Mouse (Mus musculus): ENCODE measurements at regions not wholly inside any gene's neighbourhood (a gene's known extent, or its start where the extent isn't known, plus 50 kb on each side); places are given as distances from the start of the nearest gene placed in this dataset.

DNA sequence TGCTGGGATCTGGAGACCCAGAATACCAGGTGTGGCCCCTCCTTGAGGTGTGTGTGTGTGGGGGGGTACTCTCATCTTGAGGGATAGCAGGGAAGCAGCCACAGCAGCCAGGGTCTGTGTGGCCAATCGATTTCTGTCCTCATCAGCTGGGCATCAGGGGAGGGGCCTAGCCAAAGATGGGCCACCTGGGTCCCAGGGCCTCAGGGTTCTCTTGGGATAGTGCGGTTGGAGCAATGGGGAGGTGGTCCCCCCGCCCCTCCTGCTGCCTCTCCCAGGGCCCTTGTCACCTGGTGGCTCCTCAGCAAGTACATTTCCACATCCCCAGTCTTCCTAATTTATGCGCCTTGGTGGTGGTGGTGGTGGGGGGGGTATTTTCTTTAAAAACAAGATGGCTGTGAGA, 55.4 kb downstream of the Uncx start:
- no peak for DNase-seq

DNA sequence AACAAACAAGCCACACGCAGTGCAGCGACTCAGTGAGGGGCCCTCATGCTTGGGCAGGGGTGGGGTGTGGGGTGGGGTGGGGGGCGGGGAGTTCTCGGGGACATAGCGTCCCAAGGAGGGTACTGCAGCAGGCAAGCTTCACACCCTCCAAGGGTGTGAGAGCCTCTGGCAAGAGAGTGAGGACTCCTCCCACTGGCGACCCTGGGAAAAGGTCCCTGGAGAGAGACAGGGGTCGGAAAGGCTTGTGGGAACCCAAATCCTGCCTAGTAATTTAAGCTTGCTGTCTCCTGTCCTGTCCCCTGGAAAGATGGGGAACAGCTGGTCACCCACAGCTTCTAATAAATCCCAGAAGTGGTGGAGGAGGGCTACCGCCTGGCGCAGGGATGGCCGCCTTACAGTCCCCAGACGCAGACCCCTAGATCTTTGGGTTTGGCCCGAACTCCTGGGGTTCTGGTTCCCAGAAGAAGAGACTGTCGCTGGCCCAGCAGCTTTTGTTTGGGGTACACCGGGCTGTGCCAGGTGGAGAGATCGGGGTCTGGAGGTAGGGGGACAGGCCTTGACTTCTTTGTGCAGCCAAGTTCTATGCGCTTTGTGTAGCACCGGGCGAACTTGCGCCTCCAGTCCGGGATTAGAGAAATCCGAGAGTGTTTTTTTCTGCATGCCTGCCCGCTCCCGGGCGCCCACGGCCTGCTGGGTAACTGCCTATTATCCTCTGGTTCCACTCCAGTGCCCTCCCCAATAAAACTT, 56.1 kb downstream of the Uncx start:
- DNase-seq: peak; percentile 40

DNA sequence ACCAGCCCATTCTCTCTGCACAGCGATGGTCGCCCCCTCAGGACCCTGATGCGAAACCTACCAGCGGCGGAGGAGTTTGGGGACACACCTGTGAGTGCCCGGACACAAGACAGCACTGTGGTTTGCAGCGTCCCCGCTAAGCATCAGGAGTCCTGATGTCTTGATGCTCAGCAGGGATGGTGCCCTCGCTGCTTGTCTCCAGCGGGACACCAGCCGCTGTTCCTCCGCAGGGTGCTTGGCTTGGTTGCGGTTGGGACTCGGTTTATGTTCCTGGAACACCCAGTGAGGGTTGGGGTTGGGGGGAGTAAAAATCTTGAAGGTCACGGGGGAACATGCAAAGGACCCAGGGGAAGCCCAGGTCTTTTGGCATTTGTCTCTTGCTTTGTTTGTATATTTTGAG, 56.9 kb downstream of the Uncx start:
- DNase-seq: no peak

DNA sequence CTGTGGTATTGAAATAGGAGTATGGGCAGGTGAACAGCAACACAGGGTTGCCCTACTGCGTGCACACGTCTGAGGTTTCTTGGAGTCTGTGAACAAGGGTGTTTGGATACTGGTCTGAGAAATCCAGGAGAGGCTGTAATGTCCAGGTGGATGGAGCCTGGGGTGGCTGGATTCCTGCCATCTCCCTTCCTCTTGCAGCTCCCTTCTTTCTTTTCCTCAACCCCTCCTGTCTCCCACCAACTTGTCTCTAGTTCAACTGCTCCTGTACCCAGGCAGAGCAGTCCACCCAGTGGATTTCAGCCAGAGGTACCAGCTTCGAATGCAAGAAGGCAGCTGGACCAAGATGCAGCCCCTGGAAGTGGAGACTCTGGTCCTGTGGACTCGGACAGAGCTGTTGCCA, 59.6 kb downstream of the Uncx start:
- DNase-seq: no peak

DNA sequence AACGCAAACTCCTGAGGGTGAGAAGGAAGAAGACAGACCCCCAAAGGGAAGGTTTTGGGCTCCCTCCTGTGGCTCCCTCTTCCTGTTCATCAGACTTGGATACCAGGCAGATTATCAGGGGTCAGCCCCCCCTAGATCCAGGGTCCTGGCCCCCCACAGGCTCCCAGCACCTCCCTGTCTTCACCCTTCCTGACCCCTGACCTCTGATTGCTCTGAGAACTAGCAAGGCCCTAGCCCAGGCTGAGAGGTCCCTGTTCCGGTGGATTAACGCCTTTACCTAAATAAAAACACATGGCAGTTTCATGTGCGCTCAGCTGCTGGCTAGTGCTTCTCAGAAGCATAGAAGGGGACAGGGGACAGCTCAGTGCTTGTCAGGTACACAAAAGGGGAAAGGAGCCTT, 60.2 kb downstream of the Uncx start:
- no peak for DNase-seq

DNA sequence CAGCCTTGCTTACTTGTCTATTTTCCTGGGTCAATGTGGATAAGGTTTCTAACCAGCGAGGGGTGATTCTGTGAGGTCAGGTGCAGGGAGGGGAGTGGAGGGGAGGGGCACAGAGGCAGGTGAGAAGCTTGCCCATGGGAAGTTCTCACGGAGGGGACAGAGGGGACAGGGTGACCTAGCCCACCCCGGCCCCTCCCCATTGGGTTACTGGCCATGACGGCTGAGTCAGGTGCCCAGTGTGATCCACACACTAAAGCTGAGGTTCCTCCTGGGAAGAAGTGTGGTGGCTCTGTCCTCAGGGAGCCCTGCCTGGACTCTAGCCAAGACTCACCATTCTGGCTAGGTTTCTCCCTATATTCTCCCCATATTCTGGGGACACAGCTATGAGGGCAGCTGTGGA, 61.0 kb downstream of the Uncx start:
- no peak for DNase-seq

DNA sequence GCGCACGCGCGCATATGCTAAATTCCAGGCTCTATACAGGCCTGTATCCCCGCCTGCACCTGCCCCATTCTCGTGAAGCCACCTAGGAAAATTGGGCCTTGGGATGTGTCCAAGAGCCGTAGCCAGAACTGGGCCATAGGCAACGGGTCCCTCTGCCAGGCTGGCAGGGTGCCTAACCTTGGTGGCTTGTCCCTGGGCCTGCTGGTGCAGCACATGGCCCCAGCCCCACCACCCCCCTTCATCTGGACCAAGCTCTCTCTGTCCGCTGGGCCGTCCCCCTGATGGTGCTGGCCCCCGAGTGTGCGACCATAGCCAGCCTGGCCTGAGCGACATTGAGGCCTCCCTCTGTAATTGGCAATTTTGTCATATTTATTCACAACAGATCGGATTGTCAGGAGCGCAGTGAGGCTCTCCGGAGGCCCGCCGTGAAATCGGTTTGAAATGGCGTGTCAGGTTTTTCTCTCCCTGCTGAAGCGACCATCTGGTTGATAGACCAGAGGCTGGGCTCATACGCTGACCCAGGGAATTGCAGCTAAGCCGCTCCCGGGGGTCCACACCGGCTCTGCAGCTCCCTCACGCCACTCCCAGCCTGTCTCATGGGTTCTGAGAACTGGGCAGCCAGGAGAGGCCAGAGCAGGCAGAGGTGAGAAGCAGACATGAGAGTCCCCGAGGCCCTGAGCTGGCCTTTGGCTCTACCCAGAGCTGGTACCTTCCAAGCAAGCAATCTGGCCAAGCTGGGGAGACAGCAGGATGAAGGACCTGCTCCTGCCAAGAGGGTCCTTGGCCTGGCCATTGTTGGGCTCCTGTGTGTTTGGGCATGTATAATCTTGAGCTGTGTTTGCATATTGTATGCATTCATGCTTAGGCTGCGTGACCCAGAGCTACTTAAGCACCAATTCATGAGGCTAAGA, 67.6 kb downstream of the Uncx start:
- no peak for DNase-seq

DNA sequence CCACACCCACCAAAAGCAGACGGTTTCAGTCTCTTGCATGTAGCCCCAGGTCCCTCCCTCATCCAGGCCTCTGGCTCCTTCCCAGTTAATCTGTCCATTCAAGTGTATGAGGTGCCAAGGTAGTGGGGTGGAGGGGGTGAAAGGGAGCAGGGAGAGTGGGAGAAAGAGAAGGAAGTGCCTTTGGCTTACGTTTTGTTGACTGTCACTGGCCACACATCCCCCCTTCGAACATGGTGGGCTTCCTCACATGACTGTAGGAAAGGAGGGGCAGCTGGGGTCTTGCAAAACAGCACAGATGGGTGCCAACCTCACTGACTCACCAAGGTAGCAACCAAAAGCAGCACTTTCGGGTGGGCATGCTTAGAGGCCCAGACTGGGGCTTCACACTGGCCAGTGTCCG, 68.9 kb downstream of the Uncx start:
- no peak for DNase-seq

DNA sequence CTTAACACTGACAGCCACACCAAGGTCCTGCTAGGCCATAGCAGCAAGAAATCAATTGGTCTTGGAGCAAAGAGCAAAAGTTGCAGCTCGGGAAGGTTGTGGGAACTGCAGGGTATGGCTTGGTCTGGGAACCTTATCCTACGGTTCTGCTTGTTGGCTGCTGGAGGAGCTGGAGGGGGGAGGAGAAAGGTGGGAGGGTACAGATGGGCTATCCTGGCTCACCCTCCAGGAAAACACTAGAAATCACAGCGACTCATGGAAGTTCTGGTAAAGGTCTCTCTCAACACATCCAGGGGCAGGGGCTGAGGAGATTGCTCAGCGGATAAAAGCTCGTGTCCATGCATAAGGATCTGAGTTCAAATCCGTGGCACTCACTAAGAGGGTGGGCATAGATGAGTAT, 69.4 kb downstream of the Uncx start:
- no peak for DNase-seq

DNA sequence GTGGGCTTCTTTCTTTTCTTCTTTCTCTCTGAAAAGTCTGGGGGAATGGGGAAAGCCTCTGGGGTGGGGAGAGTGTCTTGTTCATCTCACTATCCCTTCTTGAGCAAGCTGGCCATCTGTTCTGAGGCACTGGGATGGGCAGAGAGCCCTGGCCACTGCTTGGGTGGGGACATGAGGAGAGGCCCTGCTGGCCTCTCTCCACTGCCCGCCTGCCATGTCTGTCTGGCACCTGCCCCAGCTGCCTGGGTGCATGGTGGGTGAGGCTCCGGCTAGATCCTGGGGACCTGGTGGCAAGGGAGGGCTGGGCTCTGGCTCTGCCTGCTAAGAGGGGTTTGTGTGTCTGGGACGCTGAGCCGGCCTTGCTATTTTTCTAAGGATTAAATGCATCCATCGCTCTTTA, 70.3 kb downstream of the Uncx start:
- no peak for DNase-seq

DNA sequence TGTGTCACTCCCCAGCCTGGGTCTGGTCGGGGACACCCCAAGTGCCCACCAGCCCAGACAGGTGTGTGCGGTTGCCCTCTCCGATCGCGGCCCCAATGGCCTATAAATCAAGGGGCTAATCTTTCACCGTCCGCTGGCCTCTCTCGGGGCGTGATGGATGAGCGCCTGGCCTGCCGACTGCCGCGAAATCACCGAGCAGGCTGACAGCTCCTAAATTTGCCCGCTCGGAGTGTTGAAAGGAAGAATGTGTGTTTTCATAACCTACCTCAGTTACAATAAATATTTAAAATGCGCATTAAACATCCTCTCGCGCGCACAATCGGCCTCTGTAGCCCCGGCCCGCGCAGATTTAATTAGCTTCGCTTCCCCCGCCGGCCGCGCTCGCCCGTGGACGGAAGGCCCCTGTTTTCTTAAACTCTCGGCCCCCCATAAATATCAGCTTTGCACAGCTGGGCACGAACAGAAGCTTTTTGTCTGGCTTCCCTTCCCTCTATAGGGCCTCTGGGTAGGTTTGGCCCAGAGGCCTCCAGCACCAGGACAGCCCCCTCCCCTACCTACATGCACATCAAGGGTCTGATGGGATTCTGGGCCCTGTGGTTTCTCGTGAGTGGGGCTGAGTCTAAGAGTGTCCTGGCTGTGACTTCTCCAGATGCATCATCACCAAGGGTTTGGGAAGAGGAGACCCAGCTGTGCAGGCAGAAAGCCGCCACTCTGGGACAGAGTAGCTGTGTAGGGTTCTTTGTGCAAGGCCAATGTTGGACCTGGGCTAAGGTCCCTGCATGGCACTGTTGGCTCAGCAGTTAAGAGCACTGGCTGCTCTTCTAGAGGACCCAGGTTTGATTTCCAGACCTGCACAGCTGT, 76.2 kb downstream of the Uncx start:
- no peak for DNase-seq

DNA sequence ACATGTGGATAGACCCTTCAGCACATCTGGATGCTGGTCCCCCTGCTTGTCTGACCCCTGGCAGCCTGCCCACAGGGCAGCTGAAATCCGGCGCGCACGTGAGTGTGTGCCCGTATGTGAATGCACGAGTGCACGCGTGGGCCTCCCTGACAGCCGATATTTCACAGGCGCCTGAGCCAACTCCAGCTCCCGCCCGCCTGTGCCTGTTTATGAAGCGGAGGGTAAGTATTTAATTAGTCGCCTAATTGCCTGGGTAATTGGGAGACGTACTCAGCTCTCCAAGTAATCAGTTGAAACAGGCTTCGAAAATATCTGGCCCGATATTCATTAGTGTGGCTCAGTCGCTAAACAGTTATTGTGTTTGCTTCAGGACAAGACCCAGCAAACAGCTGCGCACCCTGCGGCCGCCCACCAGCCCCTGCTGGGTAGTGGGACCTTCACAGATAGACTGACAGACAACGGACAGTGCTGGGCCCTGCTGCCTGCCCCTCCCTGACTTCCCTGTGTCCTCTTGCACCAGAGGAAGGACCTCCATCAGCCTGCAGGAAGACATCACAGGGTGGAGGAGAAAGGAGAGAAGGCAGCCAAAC, 82.7 kb downstream of the Uncx start:
- no peak for DNase-seq

DNA sequence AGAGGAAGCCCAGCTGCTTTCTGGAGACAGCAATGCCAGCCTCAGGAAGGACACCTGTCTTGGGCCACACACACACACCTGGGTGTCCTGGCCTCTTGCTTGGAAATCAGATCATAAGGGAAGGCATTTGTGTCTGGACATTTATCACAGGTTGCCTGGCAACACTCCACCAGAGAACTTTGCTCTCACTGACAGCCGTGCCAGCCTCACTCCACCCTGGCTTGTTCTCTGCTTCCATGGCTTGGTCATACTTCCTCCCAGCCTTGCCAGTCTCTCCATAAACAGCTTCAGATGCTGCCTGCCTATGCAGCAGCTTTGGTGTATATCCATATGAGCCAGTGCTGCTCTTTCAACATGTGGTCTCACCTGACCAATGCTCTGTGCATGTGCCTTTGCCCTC, 84.3 kb downstream of the Uncx start:
- peak; percentile 61 for DNase-seq

DNA sequence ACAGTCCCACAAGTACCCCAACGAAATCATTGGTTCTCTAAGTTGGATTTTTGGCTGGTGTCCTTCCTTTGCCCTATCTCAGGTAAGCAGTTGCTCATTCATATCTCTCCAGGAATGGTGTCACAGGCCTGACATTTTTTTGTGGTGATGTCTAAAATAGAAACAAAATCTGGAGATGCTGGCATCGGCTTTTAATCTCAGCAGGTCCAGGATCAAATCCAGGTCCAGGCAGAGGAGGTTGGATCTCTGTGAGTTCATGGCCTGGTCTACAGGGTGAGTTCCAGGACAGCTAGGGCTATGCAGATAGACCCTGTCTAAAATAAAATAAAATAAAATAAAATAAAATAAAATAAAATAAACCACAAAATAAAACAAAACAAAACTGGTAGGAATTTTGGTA, 93.7 kb downstream of the Uncx start:
- DNase-seq: no peak

DNA sequence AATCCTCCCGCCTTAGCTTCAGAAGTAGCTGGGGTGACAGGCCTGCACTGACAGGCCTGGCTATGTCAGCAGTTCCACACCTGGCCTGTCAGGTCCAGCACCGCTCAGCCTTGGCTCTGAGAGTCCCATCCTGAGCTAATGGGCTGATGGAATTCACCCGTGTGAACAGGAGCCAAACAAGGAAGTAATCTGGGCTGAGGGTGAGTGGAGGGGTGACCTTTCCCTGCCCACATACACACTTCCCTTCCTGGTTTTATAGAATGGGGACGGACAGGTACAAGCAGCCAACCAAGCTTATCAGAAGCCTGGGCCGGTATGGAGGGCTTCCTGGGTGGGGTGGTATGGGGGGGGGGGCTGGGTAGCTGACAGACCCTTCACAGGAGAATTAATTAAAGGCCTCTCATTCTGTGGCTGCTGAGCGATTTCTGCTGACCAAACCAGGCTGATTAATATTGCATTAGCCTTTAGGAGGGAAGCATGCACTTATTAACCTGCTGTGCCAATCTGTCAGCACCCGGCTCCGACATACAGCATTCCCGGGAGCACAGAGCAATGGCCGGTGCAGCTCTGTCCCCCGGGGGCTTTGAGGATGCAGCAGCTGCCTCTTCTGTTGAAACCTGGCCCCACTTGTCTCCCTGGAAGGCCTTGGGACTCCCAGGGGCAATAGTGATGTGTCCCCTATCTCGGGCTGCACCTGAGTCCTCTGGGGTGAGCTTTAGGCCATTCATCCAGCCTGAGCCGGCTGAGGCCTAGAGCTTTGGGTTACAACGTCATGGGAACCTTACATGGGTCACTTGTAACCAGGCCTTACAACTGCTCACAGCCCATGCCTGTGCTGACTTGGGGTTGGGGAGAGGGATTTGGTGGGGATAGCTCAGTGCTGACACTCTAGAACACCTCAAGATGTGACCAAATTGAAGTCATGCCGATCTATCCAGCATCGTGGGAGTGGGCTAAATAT, 95.2 kb downstream of the Micall2 start:
- DNase-seq: peak; percentile 48

DNA sequence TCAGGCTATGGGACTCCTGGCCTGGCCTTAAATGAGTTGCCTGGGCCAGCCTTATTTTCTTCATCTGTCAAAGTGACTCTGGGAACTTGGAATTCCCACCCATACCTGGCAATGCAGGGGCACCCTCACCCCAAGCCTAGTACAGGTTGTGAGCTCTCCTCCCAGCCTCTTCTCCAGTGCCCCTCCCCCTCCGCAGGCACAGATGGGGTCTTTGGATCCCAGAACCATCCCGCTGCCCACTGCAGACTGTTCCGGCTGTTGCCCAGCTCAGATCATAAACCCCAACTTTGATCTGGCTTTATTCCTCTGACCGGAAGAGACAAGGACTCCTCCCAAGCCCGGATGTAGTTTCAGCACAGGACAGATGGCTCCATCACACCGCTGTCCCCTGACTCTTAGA, 91.3 kb downstream of the Micall2 start:
- no peak for DNase-seq

DNA sequence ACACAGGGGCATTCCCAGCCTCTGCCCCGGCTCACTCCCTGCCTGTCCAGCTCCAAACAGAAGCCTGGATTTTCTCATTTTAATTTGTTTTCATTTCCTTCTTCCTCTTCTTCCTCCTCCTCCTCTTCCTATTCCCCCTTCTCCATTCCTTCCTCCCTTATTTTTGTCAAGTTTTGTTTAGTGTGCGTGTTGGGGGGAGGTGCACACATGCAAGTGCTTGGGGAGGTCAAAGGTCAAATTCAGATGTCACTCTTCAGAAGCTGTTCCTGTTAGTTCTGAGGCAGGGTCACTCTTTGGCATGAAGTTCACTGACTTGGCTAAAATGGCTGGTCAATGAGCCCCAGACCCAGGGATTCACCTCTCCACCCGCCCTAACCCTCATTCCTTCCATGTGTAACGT, 85.1 kb downstream of the Micall2 start:
- no peak for DNase-seq

Measured in kidney, adult 9 months (tissue).